Mouse (Mus musculus) A20 (cell line): ENCODE measurements around the gene Scn5a.

Source experiments
- DNase-seq: peaks from one replicate; pipeline ENCODE4 v3.0.0-alpha.2; 2011; ENCODE audit warnings: low read depth, low spot score

Scn5a gene

DNA sequence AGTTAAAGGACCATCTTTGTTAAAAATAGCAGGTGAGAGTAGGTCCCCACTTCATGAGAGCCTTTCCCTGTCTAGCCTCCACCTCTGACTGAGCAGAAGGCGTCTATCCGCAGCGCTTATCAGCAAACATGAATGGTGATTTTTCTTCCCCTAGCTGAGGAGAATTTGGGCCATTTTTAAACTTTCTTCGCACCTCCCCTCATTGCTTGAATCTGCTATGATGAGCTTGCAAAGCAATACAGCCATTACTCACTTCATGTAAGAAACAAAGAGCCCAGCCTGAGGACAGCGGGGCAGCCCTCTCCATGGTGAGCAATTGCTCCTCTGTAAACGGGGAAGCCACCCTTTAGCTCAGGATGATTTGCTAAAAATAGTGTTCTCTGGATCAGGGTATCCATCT is 14.0 kb downstream of the Scn5a start:
- DNase-seq: no peak

DNA sequence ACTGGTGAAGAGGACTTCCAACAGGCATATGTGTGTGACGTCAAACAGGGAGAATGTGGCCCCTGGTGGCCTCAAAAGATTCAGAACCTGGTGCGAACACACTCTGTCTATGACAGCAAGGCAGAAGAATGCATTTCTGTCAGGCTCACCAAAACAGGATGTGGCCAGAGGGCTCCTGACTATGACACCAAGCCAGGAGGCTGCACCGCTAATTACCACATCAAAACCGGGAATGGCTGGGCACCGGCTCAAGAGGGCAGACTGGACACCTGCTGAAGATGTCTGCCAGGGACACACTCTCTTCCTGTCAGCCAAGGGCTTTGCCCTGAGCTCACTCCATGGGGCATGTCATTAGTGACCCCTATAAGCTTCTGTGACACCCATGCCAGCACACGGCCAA is 15.2 kb downstream of the Scn5a start:
- no peak for DNase-seq

DNA sequence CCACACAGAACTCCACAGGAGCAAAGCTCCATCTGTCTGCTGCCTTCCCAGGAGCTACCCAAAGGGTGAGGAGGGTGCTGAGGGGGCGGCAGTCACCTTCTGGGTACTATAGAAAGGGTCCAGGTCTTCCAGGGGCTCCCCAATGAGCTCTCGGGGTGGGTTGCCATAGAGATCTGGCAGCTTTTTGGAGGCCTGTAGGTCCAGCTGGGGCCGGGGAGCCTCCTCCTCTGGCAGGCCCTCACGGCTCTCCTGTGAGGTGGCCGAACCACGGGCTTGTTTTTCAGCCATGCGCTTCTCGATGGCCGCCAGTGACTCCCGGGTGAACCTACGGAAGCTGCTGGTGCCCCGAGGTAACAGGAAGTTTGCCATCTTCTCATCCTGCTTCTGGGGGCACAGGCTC is 16.6 kb downstream of the Scn5a start:
- no peak for DNase-seq

DNA sequence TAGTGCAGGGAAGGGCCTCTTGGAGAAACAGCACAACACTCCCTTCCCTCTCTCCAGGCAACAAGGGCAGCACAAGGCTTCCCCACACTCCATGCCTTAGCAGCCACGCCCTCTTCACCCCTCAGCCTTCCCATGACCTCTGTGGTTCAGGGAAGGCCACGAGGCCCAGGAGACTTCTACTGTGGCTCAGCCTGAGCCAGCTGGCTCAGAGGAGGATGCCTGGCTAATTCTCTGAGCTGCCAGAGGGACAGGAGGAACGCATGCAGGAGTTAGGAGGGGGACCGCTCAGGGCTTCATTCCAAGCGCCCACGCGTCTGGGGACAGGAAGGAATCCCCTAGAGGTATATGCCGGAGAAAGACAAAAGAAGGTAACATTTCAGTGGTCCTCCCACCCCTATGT is 17.1 kb downstream of the Scn5a start:
- no peak for DNase-seq

DNA sequence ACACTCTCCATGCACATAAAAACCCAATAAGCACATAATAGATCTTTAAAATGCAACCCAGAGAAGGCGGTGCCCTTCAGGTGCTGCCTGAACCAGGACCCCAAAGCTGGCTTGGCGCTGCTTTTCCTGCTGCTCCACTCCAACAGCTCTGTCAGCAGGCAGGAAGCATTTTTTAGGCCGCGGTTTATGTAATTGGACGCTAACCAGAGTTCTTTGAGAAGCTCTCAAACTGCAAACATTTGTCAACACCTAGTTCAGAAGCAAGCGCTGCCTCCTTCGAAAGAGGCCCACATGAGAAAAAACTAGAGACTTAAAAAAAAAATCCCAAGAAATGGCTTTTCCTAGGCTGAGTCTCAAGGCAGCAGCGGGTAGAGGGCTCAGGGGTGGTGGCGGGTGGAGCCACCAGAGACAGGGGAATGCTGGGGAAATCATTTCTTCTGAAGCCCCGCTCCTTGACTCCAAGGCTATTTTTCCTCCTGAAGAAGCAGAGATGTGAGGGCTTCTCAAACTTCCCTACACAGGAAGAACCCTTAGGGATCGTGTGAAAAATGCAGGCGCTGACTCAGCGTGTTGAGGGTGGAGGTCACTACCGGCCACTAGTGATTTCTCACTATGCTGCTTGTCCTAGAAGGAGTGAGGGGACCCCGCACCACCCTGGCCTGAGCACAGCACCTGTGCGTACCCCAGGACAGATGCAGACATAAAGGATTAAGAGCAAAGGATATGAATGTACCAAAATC is 19.1 kb downstream of the Scn5a start:
- DNase-seq: no peak

DNA sequence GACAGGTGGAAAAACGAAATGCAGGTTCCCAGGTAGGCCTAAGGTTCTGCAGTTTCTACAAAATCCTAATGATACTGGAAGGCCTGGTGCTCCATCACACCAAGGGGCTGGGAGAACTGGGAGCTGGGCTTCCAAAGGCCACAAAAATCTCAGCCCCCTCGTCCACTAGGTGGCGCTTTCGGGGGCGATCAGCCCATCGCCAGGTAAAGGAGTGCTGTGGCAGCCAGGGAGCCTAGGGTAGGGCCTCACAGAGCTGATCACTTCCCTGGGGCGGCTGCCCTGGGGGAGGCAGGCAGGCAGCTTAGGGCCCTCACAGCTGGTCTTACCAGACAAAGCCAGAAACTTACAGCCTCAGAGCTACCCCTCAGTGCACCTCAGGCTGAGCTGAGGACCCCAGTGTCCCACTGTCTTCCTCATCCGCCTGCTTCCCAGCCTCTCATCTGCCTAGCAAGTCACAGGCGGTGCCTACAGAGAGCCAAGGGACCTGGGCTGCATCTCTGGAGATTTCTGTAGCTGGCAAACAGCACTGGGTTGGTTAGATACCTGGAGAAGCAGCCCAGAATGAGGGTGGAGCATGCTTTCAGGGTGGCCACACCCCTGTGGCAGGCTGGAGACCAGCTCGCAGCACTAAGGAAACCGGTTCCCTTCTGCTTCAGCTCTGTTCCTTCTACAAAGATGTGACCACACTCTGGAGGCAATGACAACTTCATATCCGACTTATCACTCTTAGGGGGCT is 20.5 kb downstream of the Scn5a start:
- peak; percentile 31 for DNase-seq

DNA sequence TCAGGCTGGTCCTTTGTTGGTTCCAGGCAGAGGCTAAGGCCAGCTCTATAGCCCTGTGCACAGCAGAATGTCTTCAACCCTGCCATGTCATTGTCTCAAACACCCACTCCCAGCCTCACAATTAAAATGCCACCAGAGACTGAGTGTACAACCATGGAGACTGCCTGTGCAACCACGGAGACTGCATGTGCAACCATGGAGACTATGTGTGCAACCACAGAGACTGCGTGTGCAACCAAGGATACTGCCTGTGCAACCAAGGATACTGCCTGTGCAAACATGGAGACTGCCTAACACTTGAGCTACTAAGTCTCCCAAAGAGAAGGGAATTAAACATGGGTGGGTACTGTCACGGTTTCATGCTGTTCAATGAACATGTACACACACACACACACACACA is 22.8 kb downstream of the Scn5a start:
- no peak for DNase-seq

DNA sequence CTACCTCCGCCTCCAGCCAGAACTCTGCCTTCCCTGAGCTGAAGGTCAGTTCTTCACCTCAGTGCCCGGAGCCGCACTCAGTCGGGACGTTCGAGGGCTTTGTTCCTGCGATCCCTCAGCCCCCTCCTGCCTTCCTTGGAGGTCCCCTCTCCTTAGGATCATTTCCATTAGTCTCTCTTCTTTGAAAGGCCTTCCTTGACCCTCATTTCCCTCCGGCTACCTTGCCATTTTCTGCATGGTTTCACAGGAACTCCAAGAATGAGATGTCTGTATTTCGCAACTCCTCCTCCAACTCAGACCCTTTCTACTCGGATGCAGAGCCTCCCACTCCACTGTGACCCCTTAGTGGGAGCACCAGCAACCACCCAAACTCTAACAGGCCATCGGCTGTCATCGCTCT is 31.3 kb downstream of the Scn5a start:
- no peak for DNase-seq

DNA sequence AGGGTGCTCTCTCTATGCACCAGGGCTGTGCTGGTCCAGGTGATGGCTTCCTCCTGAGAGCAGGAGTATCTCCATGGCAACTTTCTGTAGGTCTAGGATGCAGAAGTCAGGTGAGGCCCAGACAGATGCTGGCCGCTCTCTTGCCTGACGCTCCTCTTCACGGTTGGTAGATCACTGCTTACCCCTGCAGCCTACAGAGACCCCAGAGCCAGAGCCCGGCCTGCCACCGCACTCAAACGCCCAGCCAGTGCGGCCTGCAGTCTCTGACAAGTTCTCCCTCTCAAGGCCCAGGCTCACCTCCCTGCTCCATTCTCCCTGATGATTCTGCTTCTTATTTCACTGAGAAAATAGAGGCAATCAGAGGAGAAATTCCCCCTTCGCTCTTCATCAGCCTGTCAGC is 31.7 kb downstream of the Scn5a start:
- DNase-seq: no peak

DNA sequence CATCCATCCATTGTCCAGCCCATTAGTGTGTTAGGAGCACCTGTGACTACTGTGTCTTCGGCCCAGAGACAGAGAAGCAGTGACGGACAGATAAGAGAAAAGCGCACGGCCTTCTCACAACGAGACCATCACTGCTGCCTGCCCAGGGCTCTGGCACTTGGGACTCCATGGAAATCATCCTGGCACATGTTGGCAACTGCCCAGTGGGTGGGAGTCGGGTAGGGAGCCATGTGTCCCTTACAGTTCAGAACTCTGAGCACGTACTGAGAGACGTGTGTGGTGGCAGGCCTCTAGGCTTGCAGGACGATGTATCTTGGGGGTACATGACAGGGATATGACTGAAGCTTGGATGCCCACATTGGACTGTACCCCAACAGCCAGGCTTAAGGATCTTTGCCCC is 38.1 kb downstream of the Scn5a start:
- no peak for DNase-seq

DNA sequence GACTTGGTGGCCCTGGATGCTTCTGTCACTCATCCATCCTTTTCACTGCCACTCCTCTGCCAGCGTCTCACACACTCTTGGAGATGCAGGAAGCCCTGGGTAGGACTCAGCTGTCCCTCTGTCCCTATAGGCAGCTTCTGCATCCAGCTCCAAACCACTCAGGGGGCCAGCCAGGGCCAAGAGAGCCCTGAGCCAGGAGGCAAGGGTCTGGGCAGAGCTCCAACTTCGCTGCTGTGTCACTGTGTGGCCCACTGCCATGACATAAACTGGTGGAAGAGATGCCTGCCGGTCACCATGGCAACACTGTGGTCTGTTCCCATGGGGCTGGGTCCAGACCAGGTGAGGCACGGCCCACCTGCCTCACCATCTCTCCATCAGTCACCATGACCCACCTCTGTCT is 41.0 kb downstream of the Scn5a start:
- no peak for DNase-seq

DNA sequence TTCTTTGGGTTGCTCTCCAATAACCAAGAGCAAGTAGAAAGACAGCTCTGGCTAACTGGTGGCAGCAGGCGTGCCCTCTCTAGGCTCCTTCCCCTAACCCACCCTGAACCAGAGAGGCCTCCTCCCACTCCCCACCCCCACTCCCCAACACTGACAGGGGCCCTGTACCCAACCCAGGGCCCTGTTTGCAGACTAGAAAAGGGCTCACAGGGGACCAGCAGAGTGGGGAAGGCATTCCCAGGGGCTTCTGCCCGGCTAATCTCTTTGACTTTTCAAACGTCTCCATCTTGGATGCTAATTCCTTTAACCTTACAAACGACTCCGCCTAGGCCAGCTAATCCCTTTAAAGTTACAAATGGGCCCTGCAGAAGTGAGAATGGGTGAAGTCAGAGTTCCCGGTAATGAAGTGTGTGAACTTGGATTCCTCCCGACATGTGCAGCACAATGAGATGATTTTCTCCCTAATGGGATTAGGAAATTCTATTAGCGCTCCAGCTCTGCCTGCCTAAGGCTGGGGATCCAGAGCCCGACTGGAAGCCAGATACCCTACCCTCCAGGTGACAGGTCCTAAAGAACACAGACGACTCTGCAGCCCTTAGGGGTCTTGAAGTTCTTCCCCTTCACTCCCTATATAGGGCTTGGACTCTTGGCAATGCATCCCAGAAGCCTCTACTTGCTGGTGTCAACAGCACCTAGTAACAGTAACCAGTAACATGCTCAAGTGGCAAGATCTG is 47.0 kb downstream of the Scn5a start:
- DNase-seq: no peak

DNA sequence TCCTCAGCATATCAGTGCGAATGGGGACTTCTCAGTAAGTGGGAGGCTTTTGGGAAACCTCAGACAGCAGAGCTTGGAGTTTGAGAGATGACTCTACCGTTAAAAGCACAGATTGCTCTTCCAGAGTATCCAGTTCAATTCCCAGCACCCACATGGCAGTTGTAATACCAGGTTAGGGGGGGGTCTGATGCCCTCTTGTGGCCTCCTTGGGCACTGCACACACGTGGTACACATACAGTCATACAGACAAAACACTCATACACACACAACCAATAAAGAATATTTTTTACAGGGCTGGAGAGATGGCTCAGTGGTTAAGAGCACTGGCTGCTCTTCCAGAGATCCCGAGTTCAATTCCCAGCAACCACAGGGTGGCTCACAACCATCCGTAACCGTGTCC is 54.3 kb downstream of the Scn5a start:
- DNase-seq: no peak

DNA sequence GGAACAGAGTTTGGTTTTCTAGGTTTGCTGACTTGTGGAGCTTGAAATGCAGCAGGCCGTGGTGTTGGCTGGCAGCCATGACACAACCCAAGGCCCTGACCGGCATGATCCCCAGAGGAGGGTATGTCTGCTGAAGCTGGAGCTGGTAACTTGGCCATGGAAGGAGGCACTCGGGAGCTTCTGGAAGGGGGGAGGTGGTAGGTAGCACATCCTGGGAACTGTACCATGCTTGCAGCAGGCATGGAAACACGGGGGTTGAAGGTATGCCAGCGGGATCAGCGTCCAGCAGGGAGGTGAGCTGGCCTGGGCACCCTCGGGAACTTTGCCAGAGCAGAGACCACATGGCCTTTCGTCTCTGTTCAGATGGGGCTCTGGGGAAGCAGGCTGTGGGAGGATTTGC is 55.5 kb downstream of the Scn5a start:
- no peak for DNase-seq

DNA sequence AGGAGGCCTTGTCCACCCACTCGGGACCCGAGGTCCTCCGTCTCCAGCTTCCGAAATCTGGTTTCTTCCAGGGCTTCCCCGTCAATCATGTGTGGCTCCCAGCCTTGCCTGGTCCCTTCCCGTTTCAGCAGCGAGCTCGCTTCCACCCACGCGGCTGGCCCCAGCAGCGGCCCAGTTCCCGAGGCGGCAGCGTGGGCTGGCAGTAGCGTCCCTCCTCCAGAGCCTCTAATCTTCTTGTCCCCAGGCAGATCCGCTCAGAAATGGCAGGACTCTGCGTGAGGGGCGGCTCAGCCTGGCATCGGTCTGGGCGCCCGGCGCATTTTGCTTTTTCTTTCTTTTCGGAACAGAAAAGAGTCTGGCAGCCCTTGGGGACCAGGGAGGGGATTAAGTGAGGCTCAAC is 59.7 kb downstream of the Scn5a start:
- DNase-seq: no peak

DNA sequence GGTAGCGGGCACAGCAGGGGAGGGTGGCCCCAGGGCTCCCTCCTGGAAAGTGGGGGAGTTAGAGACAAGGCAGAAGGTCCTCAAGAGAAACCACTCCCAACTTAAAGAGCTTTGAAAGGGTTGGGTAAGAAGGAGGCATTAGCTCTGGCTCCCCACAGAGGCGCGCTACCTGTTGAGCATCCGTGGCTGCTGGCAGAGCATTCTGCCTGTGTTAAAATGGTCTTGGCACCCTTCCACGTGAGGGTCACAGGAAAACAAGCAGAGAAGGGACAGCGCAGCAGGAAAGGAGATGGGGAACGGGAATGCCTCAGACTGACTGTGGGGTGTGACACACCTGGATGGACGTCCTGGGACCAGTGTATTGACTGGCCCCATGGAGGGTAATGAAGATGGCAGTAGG is 60.6 kb downstream of the Scn5a start:
- no peak for DNase-seq

DNA sequence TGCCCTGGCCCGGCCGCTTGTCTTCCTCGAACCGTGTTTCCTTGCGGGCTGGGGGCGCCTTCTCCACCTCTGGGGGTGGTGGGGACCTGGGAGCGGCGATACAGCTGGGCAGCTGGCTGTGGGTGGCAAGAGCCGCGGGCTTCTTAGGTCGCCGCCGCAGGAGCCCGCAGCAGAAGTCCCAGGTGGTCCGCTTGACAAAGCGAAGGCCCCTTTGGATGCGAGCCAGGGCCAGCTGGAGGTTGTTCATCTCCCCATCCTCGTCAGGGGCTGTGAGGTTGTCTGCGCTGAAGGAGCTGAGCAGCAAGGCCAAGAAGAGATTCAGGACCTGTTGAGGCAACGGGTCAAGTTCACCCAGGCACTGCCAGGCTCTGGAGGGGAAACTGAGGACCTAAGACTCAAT is 61.3 kb downstream of the Scn5a start:
- DNase-seq: no peak

DNA sequence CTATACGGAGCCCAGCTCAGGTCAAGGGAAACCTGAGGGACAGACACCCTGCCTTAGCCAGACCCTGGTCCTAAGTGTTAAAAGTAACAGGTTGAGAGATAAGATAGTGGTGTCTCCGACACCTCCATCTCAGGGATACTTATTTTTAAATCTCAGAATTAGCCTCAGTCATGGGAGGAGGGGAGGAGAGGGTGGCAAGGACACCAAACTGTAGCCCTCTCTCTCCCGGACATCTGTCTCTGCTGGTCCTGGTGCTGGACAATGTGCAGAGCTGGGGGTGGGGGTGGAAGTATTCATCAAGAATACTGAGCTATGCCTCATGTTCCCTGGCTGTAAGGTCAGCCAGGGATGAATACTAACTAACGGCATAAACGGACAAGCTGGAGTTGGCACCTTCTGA is 62.0 kb downstream of the Scn5a start:
- DNase-seq: no peak

DNA sequence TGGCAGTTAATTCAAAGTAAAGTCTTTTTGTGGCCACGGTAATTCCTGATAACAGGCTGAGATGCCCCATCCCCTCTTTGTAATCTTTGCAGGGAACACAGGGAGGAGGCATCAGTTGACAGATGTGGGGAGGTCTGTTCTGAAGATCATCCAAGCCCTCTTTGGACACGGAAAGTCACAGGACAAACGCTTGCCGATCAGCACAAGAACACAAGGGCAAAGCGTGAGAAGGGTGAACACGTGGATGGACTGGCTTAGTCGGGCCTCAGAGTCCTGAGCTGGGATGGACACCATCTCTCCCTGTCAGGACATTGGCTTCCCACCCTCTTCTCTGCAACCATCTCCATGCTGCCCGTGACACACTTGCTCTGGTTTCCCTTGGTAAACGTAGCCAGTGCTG is 63.4 kb downstream of the Scn5a start:
- DNase-seq: no peak

DNA sequence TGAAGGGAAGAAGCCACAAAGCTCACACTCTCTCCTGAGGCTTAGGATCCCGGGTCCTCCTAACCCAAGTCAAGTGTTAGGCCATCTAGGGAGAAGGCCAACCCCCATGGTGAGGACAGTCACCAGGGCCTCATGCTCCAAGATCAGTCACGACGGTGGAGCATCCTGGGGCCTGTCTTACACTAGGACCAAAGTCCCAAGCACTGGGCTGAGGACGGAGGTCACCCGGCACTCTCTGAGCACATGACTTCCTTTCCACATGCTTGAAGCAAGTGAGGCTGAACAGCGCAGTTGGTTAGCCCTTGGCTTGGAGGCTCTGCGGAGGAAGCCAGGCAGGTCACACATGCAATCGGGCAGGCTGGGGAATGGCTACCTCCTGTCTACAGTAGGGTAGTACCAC is 63.8 kb downstream of the Scn5a start:
- DNase-seq: no peak

DNA sequence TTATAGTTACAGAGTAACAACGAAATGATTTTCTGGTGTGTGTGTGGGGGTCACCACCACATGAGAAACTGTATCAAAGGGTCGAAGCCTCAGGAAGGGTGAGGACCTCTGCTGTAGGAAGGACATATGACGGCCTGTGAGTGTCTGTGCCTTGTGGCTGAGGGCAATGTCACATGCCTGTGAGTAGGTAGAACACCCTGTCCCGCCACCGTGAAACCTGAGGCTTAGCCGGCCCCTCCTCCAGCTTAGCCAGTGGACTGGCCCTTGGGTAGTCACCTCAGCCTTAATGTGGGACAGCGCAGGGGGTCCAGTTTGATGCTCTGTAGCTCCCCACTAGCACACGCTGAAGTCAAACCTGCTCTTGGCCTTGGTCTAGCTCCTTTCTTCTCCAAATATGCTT is 65.0 kb downstream of the Scn5a start:
- no peak for DNase-seq

DNA sequence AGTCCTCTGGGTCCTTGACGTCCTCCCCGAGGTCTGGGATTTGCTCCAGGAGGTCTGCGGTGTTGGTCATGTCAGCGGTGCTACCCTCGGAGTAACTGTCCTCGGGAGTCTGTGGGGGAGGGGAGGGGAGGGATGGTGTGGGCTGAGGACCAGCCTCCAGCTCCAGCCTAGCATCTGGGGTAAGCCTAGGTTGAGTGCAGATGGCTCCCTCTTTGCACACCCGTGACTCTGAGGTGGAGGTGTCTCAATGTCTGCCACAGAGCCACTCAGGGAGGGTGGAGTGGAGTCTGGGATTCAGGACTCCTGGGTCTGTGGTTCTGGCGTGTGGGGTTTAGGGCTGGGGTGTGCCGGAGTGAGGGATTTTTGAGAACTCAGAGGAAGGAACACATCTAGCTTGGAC is 65.8 kb downstream of the Scn5a start:
- DNase-seq: no peak

DNA sequence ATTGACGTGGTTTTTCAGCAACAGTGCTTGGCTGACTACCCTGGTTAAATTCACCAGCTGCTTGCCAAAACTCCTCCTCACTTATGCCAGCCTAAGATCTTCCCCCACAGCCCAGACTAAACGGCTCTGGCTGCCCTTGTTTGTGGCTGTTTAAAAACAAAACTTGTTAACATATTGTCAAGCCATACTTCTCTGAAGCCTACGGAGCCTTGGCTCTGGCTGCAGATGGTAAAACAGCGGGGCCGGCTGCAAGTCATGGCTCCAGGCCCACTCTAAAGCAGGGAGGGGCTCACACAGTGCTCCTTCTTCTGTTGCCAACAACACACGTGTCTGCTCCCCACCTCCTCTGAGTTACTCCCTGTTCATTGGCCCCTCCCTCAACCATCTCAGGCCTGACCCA is 67.9 kb downstream of the Scn5a start:
- no peak for DNase-seq
